Mouse (Mus musculus): ENCODE data around the gene 1700040F15Rik.

Gene 1700040F15Rik

DNA sequence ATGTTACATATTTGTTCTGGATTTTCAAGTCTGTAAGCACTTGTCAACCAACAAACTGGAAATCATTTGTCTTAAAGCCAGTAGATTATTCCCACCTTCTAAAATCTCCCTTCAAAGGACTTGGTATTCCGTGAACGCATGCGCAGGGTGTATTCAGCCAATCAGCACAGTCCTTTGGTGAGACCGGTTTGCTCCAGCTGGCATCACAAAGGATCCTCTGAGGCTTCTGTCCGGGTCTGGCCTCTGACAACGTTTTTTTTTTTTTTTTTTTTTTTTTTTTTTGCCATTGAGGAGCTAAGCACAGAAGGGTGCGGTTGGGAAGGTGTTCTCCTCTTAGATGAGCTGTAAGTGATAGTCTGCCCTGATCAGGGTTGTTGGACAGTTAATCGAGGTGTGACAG lies at the start of gene 1700040F15Rik:
TSS of gene 1700040F15Rik (plus strand) at position 301 of the 400 bp plus-strand sequence.
- no CpG with 5 or more reads among the region's 8 CpGs for whole genome bisulfite sequencing

Measured in cerebral cortex, adult 2 months (tissue).